Mouse (Mus musculus): Measurements from ENCODE around the gene Myh14. TPM values are rescaled to one million over a fixed set of nuclear protein-coding genes. Genes with fewer than 3 reads are reported as not detected.

Gene Myh14
- polyA plus RNA-seq, 1 experiment from 2014 or later = 1.5 TPM

GRCm38 (mm10) chr7:44563284-44563683 is 107.4 kb downstream of the Myh14 start:
- Histone ChIP-seq H3K9ac (replicated peaks) (no peak overlapping the region), H3K4me3 (no peak overlapping the region), H3K9me3 (no peaks in the 10 kb centered on the region), H3K4me1 (no peaks in the 10 kb centered on the region), H3K27me3 (no peaks in the 10 kb centered on the region), H3K36me3 (no peaks in the 10 kb centered on the region), H3K4me2 (replicated peaks) (no peak overlapping the region), H3K27ac (replicated peaks) (no peak overlapping the region)
- WGBS = 47% methylated on average over 8 of the region's 8 CpGs
- ATAC-seq (replicated peaks) = no peak

DNA sequence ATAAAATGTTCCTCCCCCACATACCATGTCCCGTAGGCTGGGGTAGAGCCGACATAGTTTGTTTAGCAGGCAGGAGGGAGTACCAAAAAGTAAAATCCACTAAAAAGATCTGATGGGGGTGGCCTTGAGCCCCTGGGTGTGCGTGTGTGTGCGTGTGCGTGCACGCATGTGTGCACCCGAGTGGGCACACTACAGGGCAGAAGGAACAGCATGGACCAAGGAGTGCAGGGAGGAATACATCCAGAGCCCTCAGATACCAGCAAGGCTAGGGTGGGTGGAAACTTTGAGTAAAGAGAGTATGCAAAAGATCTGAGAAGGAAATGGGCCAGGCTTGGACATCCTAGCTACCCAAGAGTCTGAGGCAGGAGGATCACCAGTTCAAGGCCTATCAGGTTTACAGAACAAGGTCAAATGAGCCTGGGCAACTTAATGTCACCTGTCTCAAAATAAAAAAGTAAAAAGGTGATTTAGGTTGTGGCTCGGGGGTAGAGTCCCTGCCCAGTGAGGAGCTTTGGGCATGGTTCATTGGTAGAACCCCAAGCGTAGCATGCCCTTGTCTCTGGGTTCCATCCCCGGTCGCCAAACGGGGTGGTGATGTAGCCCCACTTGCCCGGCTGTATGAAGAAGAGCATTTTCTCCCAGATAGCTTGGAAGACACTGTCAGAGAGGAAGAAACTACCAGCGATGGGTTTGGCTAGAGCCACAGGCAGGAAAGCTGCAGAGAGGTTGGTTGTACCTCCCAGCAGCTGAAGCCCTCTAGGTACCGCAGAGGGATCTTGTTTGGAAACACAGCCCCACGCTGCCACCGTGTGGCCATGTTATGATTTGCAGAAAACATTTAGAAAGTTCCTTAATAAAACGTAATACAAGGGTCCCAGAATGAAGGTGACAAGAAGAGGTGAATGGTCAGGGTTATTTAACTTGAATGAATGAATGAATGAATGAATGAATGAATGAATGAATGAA is 109.9 kb downstream of the Myh14 start:
- no peak overlapping the region for H3K4me3 ChIP-seq
- H3K9me3 ChIP-seq = no peaks in the 10 kb centered on the region
- no peaks in the 10 kb centered on the region for H3K36me3 ChIP-seq
- no peaks in the 10 kb centered on the region; the same call in 1 of the 2 replicates for H3K27me3 ChIP-seq
- 53% methylated on average over 18 of the region's 18 CpGs for WGBS
- ATAC-seq (replicated peaks) = peak; percentile 64
- no peak overlapping the region for H3K27ac ChIP-seq (replicated peaks)
- no peak overlapping the region for H3K4me2 ChIP-seq (replicated peaks)
- H3K4me1 ChIP-seq = no peaks in the 10 kb centered on the region
- H3K9ac ChIP-seq (replicated peaks) = no peak overlapping the region

DNA sequence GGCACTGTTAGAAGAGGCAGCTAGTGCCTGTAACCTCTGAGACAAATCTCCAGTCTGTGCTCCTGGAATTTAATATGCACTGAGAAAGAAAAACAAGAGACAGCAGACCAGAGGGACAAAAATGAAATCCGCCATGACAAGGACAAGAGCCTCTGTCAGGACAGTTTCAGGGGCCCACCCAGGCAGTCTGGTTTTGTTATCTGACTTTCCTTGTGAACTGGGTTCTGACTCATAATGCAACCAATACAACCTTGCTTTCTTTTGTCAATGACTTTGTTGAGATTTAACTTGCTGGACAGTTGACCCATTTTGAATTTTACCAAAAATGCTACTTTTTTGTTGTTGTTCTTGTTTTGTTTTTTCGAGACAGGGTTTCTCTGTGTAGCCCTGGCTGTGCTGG is 113.0 kb downstream of the Myh14 start:
- ATAC-seq (replicated peaks) = no peak
- 68% methylated on average over 2 of the region's 2 CpGs for WGBS
- Histone ChIP-seq H3K4me3 (no peak overlapping the region), H3K27ac (replicated peaks) (no peak overlapping the region), H3K4me2 (replicated peaks) (no peak overlapping the region), H3K36me3 (no peaks in the 10 kb centered on the region), H3K9me3 (no peaks in the 10 kb centered on the region), H3K27me3 (peaks cover 2% of the 10 kb centered on the region; the same call in 1 of the 2 replicates), H3K9ac (replicated peaks) (no peak overlapping the region), H3K4me1 (peaks cover 12% of the 10 kb centered on the region)

Other genes starting within 250 kb of the Myh14 start
- gene Lrrc4b, start 241.8 kb downstream of the Myh14 start, polyA plus RNA-seq (2015; fragmentation: Nextera tagmentation; extraction: Ambion mirVana) = 15.6 and 15.7 TPM in 2 replicates
- 4.3 and 5.8 TPM in 2 replicates for gene Aspdh, start 205.5 kb downstream of the Myh14 start, polyA plus RNA-seq (2015; fragmentation: Nextera tagmentation; extraction: Ambion mirVana)
- gene Josd2, start 202.9 kb downstream of the Myh14 start, polyA plus RNA-seq (2015; fragmentation: Nextera tagmentation; extraction: Ambion mirVana) = 52.5 and 56.6 TPM in 2 replicates
- 133 and 138 TPM in 2 replicates for gene Emc10, start 174.3 kb downstream of the Myh14 start, polyA plus RNA-seq (2015; fragmentation: Nextera tagmentation; extraction: Ambion mirVana)
- gene Fam71e1, start 174.3 kb downstream of the Myh14 start, polyA plus RNA-seq (2015; fragmentation: Nextera tagmentation; extraction: Ambion mirVana) = 30.2 and 30.5 TPM in 2 replicates
- 0.13 and 0.15 TPM in 2 replicates for gene Mybpc2, start 146.2 kb downstream of the Myh14 start, polyA plus RNA-seq (2015; fragmentation: Nextera tagmentation; extraction: Ambion mirVana)
- gene Spib, start 138.8 kb downstream of the Myh14 start, polyA plus RNA-seq (2015; fragmentation: Nextera tagmentation; extraction: Ambion mirVana) = not detected in 2 replicates
- gene Pold1, start 122.0 kb downstream of the Myh14 start, polyA plus RNA-seq (2015; fragmentation: Nextera tagmentation; extraction: Ambion mirVana) = 46.9 and 54.1 TPM in 2 replicates
- gene Nr1h2, start 116.9 kb downstream of the Myh14 start, polyA plus RNA-seq (2015; fragmentation: Nextera tagmentation; extraction: Ambion mirVana) = 70.5 and 79.5 TPM in 2 replicates
- gene Napsa, start 98.5 kb downstream of the Myh14 start, polyA plus RNA-seq (2015; fragmentation: Nextera tagmentation; extraction: Ambion mirVana) = 1.0 and 1.6 TPM in 2 replicates
- 2.6 and 3.3 TPM in 2 replicates for gene Kcnc3, start 80.2 kb downstream of the Myh14 start, polyA plus RNA-seq (2015; fragmentation: Nextera tagmentation; extraction: Ambion mirVana)
- gene Izumo2, start 37.9 kb upstream of the Myh14 start, polyA plus RNA-seq (2015; fragmentation: Nextera tagmentation; extraction: Ambion mirVana) = not detected in 2 replicates
- gene Vrk3, start 77.6 kb upstream of the Myh14 start, polyA plus RNA-seq (2015; fragmentation: Nextera tagmentation; extraction: Ambion mirVana) = 36.2 and 37.2 TPM in 2 replicates
- gene Zfp473, start 80.2 kb upstream of the Myh14 start, polyA plus RNA-seq (2015; fragmentation: Nextera tagmentation; extraction: Ambion mirVana) = 1.1 and 1.2 TPM in 2 replicates
- 52.3 and 56.0 TPM in 2 replicates for gene Nup62, start 145.2 kb upstream of the Myh14 start, polyA plus RNA-seq (2015; fragmentation: Nextera tagmentation; extraction: Ambion mirVana)
- 1.8 and 2.3 TPM in 2 replicates for gene Il4i1, start 145.5 kb upstream of the Myh14 start, polyA plus RNA-seq (2015; fragmentation: Nextera tagmentation; extraction: Ambion mirVana)
- 4.6 and 5.0 TPM in 2 replicates for gene Atf5, start 145.8 kb upstream of the Myh14 start, polyA plus RNA-seq (2015; fragmentation: Nextera tagmentation; extraction: Ambion mirVana)
- 118 and 120 TPM in 2 replicates for gene Akt1s1, start 178.1 kb upstream of the Myh14 start, polyA plus RNA-seq (2015; fragmentation: Nextera tagmentation; extraction: Ambion mirVana)
- 119 and 120 TPM in 2 replicates for gene Tbc1d17, start 178.2 kb upstream of the Myh14 start, polyA plus RNA-seq (2015; fragmentation: Nextera tagmentation; extraction: Ambion mirVana)
- 32.1 and 35.3 TPM in 2 replicates for gene Pnkp, start 186.3 kb upstream of the Myh14 start, polyA plus RNA-seq (2015; fragmentation: Nextera tagmentation; extraction: Ambion mirVana)
- 583 and 618 TPM in 2 replicates for gene Ptov1, start 198.9 kb upstream of the Myh14 start, polyA plus RNA-seq (2015; fragmentation: Nextera tagmentation; extraction: Ambion mirVana)
- 164 and 166 TPM in 2 replicates for gene Med25, start 221.9 kb upstream of the Myh14 start, polyA plus RNA-seq (2015; fragmentation: Nextera tagmentation; extraction: Ambion mirVana)
- 20.6 and 22.1 TPM in 2 replicates for gene Fuz, start 225.2 kb upstream of the Myh14 start, polyA plus RNA-seq (2015; fragmentation: Nextera tagmentation; extraction: Ambion mirVana)